Mouse (Mus musculus) E14TG2a.4 (cell line): ENCODE results near the gene Abcg8.
A peak's percentile ranks its signal among the peaks of the same experiment; 100 is the strongest.

Experiments used
- H3K27me3 ChIP-seq: 2 replicates; pipeline ENCODE4 v1.6.1; 2014; ENCODE audit warnings: low read length, control low read depth; ENCODE audit not compliant: insufficient read depth
- H3K36me3 ChIP-seq: 2 replicates; pipeline ENCODE4 v1.6.1; 2014; ENCODE audit warnings: low read length, control low read depth; ENCODE audit not compliant: insufficient read depth
- H3K4me1 ChIP-seq: replicated peaks from 2 replicates; pipeline ENCODE4 v1.6.1; 2014; ENCODE audit warnings: low read depth, low read length, control low read depth
- H3K4me3 ChIP-seq: replicated peaks from 2 replicates; pipeline ENCODE4 v1.5.1; 2014; ENCODE audit warnings: mild to moderate bottlenecking, low read length
- H3K9me3 ChIP-seq: 2 replicates; pipeline ENCODE4 v1.6.1; 2014; ENCODE audit warnings: low read length, control low read depth
- CTCF ChIP-seq: conservative IDR thresholded peaks from 2 replicates; pipeline ENCODE4 v1.5.1; 2014; ENCODE audit warnings: low read length
- NANOG ChIP-seq: IDR thresholded peaks from 2 replicates; pipeline ENCODE4 v1.6.1; 2014; ENCODE audit warnings: borderline replicate concordance, low read length, mixed read lengths
- POU5F1 ChIP-seq: IDR thresholded peaks from 2 replicates; pipeline ENCODE4 v1.6.1; 2014; ENCODE audit warnings: low read length, borderline replicate concordance

Abcg8 gene

DNA sequence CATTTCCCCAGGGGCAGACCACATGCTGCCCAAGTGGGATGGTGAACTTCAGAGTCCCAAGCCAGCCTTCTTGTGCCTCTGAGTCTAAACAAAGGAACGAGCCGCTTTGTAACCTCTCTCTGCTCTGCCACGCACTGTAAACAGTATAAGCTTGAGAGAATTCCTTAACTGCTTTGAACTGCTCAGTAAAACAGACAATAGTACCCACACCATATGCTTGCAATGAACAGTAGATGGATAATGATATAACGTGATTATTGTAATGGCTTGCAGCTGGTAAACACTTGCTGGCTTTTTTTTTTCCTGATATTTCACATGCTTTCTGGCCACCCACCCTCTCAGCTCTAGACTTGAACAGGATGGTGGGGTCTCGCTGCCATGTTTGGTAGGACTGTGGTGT lies 11.9 kb downstream of the Abcg8 start:
- H3K27me3 ChIP-seq = peaks cover 28% of the 10 kb centered on the region
- peaks cover 16% of the 10 kb centered on the region for H3K4me1 ChIP-seq
- no peak overlapping the region for H3K4me3 ChIP-seq
- TF ChIP-seq POU5F1 (no peak), CTCF (no peak), NANOG (no peak)
- H3K36me3 ChIP-seq = no peaks in the 10 kb centered on the region
- H3K9me3 ChIP-seq = no peaks in the 10 kb centered on the region

DNA sequence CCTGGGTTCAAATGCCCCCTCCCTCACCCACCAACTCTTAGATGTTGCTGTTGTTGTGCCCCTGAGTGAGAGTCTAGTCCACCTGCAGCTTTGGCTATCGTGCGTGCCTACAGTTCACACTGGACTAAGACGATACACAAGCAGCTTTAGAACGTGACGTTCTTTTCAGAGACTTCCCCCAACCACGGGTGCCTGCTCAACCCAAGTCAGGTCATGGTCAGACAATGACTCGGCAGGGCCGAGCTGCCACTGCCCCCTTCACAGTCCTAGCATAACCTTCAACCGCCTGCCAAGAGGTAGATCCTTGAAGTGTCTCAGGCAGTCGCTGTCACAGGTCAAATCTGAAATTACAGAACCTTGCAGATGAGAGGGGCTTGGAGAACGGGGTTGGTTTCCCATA lies 12.7 kb downstream of the Abcg8 start:
- Histone ChIP-seq H3K4me1 (peaks cover 16% of the 10 kb centered on the region), H3K27me3 (peaks cover 33% of the 10 kb centered on the region), H3K36me3 (no peaks in the 10 kb centered on the region), H3K9me3 (peaks cover 5% of the 10 kb centered on the region; the same call in 1 of the 2 replicates), H3K4me3 (no peak overlapping the region)
- no peak for TF ChIP-seq POU5F1

DNA sequence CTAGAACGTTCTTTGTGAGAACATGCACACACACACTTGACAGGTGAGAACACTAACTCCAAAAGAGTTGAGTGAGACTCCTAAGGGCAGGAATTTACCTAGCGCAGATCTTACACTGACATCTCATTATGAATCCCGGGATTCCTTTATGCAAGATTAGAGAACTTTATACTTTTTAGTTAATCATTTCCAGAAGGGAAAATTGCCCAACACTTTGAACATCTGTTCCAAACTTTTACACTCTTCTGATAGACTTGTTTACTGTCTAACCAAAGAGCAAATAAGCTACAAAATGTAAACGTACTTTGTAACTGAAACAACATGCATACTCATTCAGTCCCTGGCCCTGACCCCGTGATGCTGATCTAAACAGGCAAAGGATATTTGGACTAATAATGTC lies 13.2 kb downstream of the Abcg8 start:
- peaks cover 6% of the 10 kb centered on the region; the same call in 1 of the 2 replicates for H3K9me3 ChIP-seq
- peaks cover 32% of the 10 kb centered on the region for H3K27me3 ChIP-seq
- no peak overlapping the region for H3K4me3 ChIP-seq
- TF ChIP-seq NANOG = no peak
- no peak for TF ChIP-seq POU5F1
- TF ChIP-seq CTCF = no peak
- no peaks in the 10 kb centered on the region for H3K36me3 ChIP-seq
- H3K4me1 ChIP-seq = peaks cover 16% of the 10 kb centered on the region

DNA sequence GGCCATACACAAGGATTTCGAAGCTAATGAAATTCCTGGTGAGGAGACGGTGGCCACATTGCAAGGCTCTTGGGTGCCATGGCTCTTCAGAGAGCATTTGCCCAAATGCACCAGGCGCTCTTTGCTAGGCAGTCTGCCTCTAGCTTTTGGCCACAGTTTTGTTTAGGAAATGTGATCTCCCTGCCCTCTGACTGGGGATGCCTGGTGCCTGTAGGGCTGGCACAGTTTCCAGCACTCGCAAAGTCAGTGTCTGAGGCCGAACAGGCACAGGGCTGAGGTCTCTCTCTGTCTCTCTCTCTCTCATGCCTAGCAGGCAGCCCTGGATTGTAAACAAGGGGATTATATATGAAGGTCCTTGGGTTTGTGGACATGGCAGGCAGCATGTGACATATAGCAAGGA lies 14.0 kb downstream of the Abcg8 start:
- Histone ChIP-seq H3K27me3 (peaks cover 37% of the 10 kb centered on the region), H3K36me3 (no peaks in the 10 kb centered on the region), H3K4me1 (peaks cover 16% of the 10 kb centered on the region), H3K4me3 (no peak overlapping the region), H3K9me3 (peaks cover 6% of the 10 kb centered on the region; the same call in 1 of the 2 replicates)
- no peak for TF ChIP-seq NANOG
- no peak for TF ChIP-seq CTCF
- TF ChIP-seq POU5F1 = no peak

DNA sequence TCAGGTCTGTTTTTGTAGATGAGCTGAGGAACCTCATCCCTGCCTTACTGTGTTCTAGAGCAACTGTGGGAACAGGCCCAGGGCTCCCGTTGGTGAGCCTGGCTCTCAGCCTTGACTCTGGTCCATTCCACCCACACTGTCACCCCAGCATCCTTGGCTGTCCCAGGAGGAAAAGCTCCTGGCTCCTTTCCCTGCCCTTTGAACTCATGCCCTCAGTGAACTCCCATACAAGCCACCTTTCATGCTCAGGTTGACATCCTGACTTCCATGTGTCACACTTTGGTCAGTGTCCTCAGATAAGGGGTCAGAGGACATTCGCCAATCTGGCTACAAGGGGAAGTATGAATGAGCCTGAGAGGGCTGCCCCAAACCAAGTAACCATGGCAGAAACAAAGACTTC lies 17.6 kb downstream of the Abcg8 start:
- peaks cover 61% of the 10 kb centered on the region for H3K27me3 ChIP-seq
- no peak for TF ChIP-seq POU5F1
- no peak for TF ChIP-seq NANOG
- no peak for TF ChIP-seq CTCF
- H3K4me3 ChIP-seq = no peak overlapping the region
- H3K4me1 ChIP-seq = peaks cover 16% of the 10 kb centered on the region
- H3K9me3 ChIP-seq = peaks cover 6% of the 10 kb centered on the region; the same call in 1 of the 2 replicates
- no peaks in the 10 kb centered on the region for H3K36me3 ChIP-seq

DNA sequence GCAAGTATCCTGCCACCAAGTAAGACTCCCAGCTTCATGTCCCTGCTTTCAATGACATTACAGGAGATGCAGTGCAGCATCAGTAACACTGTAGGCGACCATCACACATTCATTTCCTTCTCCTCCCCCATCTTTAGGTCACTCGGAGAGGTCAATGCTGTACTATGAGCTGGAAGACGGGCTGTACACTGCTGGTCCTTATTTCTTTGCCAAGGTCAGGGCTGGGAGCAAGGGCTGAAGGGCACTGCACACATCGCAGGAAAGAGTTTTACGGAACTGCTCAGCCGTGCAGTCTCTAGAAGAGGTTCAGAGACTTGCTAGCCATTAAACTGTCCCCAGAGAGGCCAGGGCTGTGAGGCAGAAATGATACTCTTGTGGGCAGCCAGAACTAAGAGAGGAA lies 20.4 kb downstream of the Abcg8 start:
- Histone ChIP-seq H3K4me3 (no peak overlapping the region), H3K4me1 (peaks cover 17% of the 10 kb centered on the region), H3K9me3 (peaks cover 6% of the 10 kb centered on the region; the same call in 1 of the 2 replicates), H3K36me3 (no peaks in the 10 kb centered on the region), H3K27me3 (peaks cover 52% of the 10 kb centered on the region)
- TF ChIP-seq NANOG (no peak), POU5F1 (no peak), CTCF (no peak)

DNA sequence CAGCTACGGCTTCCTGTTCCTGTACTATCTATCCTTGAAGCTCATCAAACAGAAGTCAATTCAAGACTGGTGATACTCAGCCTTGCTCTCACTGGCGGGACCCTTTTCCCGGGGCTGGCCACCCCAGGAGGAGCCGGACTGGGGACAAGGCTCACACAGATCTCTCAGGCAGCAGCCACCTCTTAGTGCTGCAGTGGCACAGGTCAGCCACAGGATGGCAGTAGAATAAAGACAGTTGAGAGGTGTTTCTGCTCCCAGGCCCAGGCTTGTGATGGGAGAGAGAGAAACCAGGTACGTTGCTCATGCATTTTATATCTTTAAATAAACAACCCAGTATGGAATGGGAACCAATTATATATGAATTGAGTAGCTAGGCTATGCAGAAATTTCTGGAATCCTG lies 22.6 kb downstream of the Abcg8 start:
- peak; percentile 84 for TF ChIP-seq CTCF
- no peak for TF ChIP-seq NANOG
- TF ChIP-seq POU5F1 = no peak
- peaks cover 3% of the 10 kb centered on the region; the same call in 1 of the 2 replicates for H3K9me3 ChIP-seq
- peaks cover 1% of the 10 kb centered on the region for H3K36me3 ChIP-seq
- no peak overlapping the region for H3K4me3 ChIP-seq
- peaks cover 13% of the 10 kb centered on the region for H3K4me1 ChIP-seq
- H3K27me3 ChIP-seq = peaks cover 35% of the 10 kb centered on the region

DNA sequence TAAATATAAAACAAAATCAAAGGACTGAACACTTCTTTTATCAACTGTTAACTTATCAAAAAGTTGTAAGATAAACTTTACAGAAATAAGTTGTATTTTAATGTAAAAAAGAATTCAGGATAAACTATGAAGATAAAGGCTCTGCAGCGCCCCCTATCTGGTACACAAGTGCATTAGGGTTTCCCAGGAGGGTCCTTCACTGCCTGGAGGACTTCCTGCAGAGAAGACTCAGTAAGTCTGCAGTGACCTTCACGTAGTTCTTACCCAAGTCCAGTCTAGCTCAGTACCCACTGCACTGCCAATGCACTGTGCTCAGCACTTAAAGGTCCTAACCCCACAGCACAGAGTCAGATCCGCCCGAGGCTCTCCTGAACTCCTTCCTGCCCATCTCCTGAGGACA lies 31.3 kb downstream of the Abcg8 start:
- Histone ChIP-seq H3K4me3 (no peak overlapping the region), H3K4me1 (peaks cover 46% of the 10 kb centered on the region), H3K9me3 (no peaks in the 10 kb centered on the region), H3K27me3 (no peaks in the 10 kb centered on the region), H3K36me3 (peaks cover 69% of the 10 kb centered on the region)
- TF ChIP-seq CTCF (peak; percentile 76), NANOG (no peak), POU5F1 (no peak)

DNA sequence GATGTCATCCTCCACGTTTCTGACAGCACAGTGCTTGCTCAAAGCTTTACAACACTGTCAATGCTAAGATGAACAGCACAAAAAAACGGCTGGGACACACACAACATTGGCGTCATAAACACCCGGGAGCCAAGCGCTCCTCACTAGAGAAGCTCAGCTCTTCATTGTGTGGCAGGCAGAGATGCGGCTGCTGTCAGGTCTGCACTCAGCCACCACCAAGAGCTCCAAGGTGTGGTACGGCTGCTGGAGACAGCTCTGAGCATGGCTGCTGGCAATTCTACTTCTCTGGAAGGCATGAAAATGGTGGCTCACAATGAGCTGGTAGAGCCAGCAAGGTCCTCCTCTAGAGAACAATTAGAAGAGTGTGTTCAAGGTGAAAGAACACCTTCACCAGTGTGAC lies 32.7 kb downstream of the Abcg8 start:
- Histone ChIP-seq H3K36me3 (peaks cover 75% of the 10 kb centered on the region), H3K4me1 (peaks cover 51% of the 10 kb centered on the region), H3K27me3 (no peaks in the 10 kb centered on the region), H3K9me3 (no peaks in the 10 kb centered on the region), H3K4me3 (0 out of 2 replicates have a peak overlapping the region, but pooled peaks have one; percentile 20)
- TF ChIP-seq NANOG (no peak), POU5F1 (no peak), CTCF (no peak)
